Mouse (Mus musculus) G1E-ER4 (cell line): Measurements from ENCODE around the gene Zfp617. TPM values are rescaled to one million over a fixed set of nuclear protein-coding genes. Genes with fewer than 3 reads are reported as not detected.

Experiments used
- GATA1 ChIP-seq: IDR thresholded peaks from one replicate; pipeline ENCODE4 v1.8.0; 2012; ENCODE audit warnings: low read length, inconsistent platforms
- polyA plus RNA-seq: library from polyadenylated mRNA; stranded (reverse); fragments of >175 nt; gene quantifications from 2 replicates; pipeline ENCODE4 v1.2.3, GENCODE M21; 2012

The Zfp617 gene
- 2.5 and 3.6 TPM in 2 replicates for polyA plus RNA-seq

GRCm38 (mm10) chr8:71908309-71909261 is at the start of gene Zfp617, which contains the start of gene Zfp882:
TSS of gene Zfp617 (plus strand) at chr8:71908635.
TSS of gene Zfp882 (plus strand) at chr8:71908608.
- no peak for TF ChIP-seq GATA1

- no peak for TF ChIP-seq GATA1
Measured at GRCm38 (mm10) chr8:71881618-71882274, 26.7 kb upstream of the Zfp617 start, which contains the start of gene Zfp709. TSS of gene Zfp709 (plus strand) at chr8:71882019.

GRCm38 (mm10) chr8:71906809-71907208 is 1.6 kb upstream of the Zfp617 start:
- no peak for TF ChIP-seq GATA1

GRCm38 (mm10) chr8:71907798-71908257 is 607 bp upstream of the Zfp617 start:
- no peak for TF ChIP-seq GATA1

GRCm38 (mm10) chr8:71912286-71912685 is 3.9 kb downstream of the Zfp617 start:
- no peak for TF ChIP-seq GATA1

- no peak for TF ChIP-seq GATA1
Measured at GRCm38 (mm10) chr8:71922567-71923401, 14.3 kb downstream of the Zfp617 start.

- TF ChIP-seq GATA1, result no peak
Measured at GRCm38 (mm10) chr8:71925791-71926190, 17.4 kb downstream of the Zfp617 start.

GRCm38 (mm10) chr8:71926551-71926950 is 18.1 kb downstream of the Zfp617 start:
- TF ChIP-seq GATA1, result no peak

- no peak for TF ChIP-seq GATA1
Measured at GRCm38 (mm10) chr8:71927779-71928178, 19.3 kb downstream of the Zfp617 start.

- no peak for TF ChIP-seq GATA1
Measured at GRCm38 (mm10) chr8:71940293-71941208, 32.1 kb downstream of the Zfp617 start.

GRCm38 (mm10) chr8:71941776-71942175 is 33.3 kb downstream of the Zfp617 start:
- TF ChIP-seq GATA1, result no peak

- TF ChIP-seq GATA1, result no peak
Measured at GRCm38 (mm10) chr8:71948624-71949023, 40.2 kb downstream of the Zfp617 start.

GRCm38 (mm10) chr8:71950482-71951221 is 42.2 kb downstream of the Zfp617 start, which contains the start of gene Zfp961:
TSS of gene Zfp961 (plus strand) at chr8:71951038.
- TF ChIP-seq GATA1, result no peak
